Mouse (Mus musculus) embryonic facial prominence, embryonic 13.5 days (tissue): ENCODE results near the gene Pmp22. TPM values are rescaled to one million over a fixed set of nuclear protein-coding genes. Genes with fewer than 3 reads are reported as not detected.

Experiments used
- ATAC-seq: fragments of 200-750 bp; cut with Nextera tagmentation; 2 replicates; pipeline ENCODE4 v1.8.0; 2017; ENCODE audit warnings: low read depth; ENCODE audit not compliant: insufficient number of reproducible peaks, insufficient read depth, low FRiP score, low TSS enrichment
- H3K27ac ChIP-seq: fragments of 300-500 bp; sonication (generic); 2 replicates; pipeline ENCODE4 v1.5.1; 2015; ENCODE audit warnings: moderate library complexity, mild to moderate bottlenecking, inconsistent platforms
- H3K27me3 ChIP-seq: fragments of 300-500 bp; sonication (generic); 2 replicates; pipeline ENCODE4 v1.6.1; 2015; ENCODE audit warnings: mild to moderate bottlenecking, inconsistent platforms
- H3K36me3 ChIP-seq: fragments of 300-500 bp; sonication (generic); 2 replicates; pipeline ENCODE4 v1.6.1; 2015; ENCODE audit warnings: mild to moderate bottlenecking, inconsistent platforms
- H3K4me1 ChIP-seq: fragments of 300-500 bp; sonication (generic); 2 replicates; pipeline ENCODE4 v1.6.1; 2015; ENCODE audit warnings: inconsistent platforms
- H3K4me2 ChIP-seq: fragments of 300-500 bp; sonication (generic); 2 replicates; pipeline ENCODE4 v1.6.1; 2015; ENCODE audit warnings: moderate library complexity, mild to moderate bottlenecking, inconsistent platforms
- H3K4me3 ChIP-seq: fragments of 300-500 bp; sonication (generic); 2 replicates; pipeline ENCODE4 v1.5.1; 2015; ENCODE audit warnings: mild to moderate bottlenecking, inconsistent platforms
- H3K9ac ChIP-seq: fragments of 300-500 bp; sonication (generic); 2 replicates; pipeline ENCODE4 v1.6.1; 2015; ENCODE audit warnings: mild to moderate bottlenecking, inconsistent platforms
- H3K9me3 ChIP-seq: fragments of 300-500 bp; sonication (generic); 2 replicates; pipeline ENCODE4 v1.6.1; 2016; ENCODE audit warnings: inconsistent platforms
- WGBS: fragments of 180-500 bp; shearing (Covaris S2); methylation state at CpG from one replicate; pipeline ENCODE4 v1.1.7; 2015; ENCODE audit warnings: mixed read lengths; 5-methylcytosine and 5-hydroxymethylcytosine counted together
- polyA plus RNA-seq: library from polyadenylated mRNA; unstranded; fragments of >200 nt; fragmentation: Nextera tagmentation; extraction: Ambion mirVana; gene quantifications from 2 replicates; pipeline ENCODE4 v1.2.1, GENCODE M21; 2015

Pmp22 gene
- polyA plus RNA-seq, 1 experiment from 2014 or later = 127 TPM

GRCm38 (mm10) chr11:63201989-63202535 is 73.3 kb downstream of the Pmp22 start:
- Histone ChIP-seq H3K9me3 (peaks cover 7% of the 10 kb centered on the region; the same call in 1 of the 2 replicates), H3K4me3 (no peak overlapping the region), H3K4me2 (no peak overlapping the region), H3K36me3 (no peaks in the 10 kb centered on the region), H3K9ac (no peak overlapping the region), H3K27ac (no peak overlapping the region), H3K27me3 (no peaks in the 10 kb centered on the region), H3K4me1 (no peaks in the 10 kb centered on the region)
- no peak for ATAC-seq
- 72% methylated on average over 3 of the region's 3 CpGs for WGBS

Other genes starting within 250 kb of the Pmp22 start
- 72.7 and 76.8 TPM in 2 replicates for gene Tvp23b, start 249.5 kb upstream of the Pmp22 start, polyA plus RNA-seq
- 0.41 and 1.2 TPM in 2 replicates for gene Cdrt4, start 177.8 kb upstream of the Pmp22 start, polyA plus RNA-seq
- not detected in 2 replicates for gene Tekt3, start 67.3 kb upstream of the Pmp22 start, polyA plus RNA-seq